Mouse (Mus musculus): ENCODE measurements around the gene U2surp. TPM values are rescaled to one million over a fixed set of nuclear protein-coding genes. Genes with fewer than 3 reads are reported as not detected.

The U2surp gene
- total RNA-seq (2021) = 10 to 100 TPM; 51.4 to 63.9 TPM
- 0.37 and 0.86 TPM in 2 replicates for polyA plus RNA-seq (2012; rRNA removed)
- long read RNA-seq, full-length matches to known transcripts = 15 of 19 reads
- long read RNA-seq, partial matches to known transcripts = 4 of 19 reads
- long read RNA-seq, other reads (novel, unspliced or antisense) = 0 of 19 reads

- DNase-seq = peak; percentile 98
Observed at GRCm38 (mm10) chr9:95511472-95512330, at the start of gene U2surp. Gene U2surp (minus strand): TSS chr9:95511996.

GRCm38 (mm10) chr9:95559936-95560735 lies 48.3 kb upstream of the U2surp start:
- peak; percentile 64 for DNase-seq

- DNase-seq = peak; percentile 75
Observed at GRCm38 (mm10) chr9:95559059-95559935, 47.5 kb upstream of the U2surp start, which contains the start of gene Paqr9. Gene Paqr9 (plus strand): TSS chr9:95559657.

GRCm38 (mm10) chr9:95558726-95559058 lies 46.9 kb upstream of the U2surp start:
- no peak for DNase-seq

DNA sequence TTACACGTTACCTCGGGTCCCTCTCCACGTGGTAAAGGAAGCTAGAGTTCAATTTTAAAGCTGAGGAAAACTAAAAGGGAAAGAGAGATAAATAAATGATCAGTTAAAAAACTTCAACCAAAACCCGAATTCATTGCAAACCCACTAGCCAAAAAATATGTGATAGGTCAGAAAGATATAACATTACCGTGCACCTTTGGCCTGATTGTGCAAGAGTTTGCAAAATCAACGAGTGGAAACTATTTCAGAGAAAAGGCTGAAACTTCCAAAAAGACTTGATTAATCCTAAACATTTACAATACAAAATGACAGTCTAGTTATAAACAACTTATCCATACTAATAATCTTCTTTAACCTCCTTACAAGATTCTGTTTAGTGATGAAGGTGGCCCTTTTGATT lies 45.9 kb upstream of the U2surp start:
- no peak for DNase-seq

DNA sequence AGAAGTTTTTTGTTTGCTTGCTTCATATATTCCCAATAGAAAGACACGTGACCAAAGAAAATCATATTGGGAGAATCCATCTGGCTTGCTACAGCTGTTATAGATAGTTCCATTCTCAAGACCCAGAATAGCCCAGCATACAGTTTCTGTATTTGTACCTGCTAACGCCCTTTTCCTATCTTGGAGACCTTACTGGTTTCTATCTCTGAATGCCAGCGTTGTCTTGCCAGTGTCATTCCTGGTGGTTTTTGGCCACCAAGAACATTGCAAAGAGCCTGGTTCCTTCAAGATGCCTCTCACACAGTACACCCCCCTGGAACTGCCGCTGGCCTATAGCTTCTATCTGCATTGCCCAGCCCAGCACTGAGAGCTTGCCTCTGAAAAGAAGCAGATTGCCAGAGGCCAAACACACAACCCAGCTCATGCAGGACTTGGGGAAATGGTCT lies 44.3 kb upstream of the U2surp start:
- no peak for DNase-seq

- DNase-seq = no peak
Observed at GRCm38 (mm10) chr9:95555233-95555740, 43.5 kb upstream of the U2surp start.

DNA sequence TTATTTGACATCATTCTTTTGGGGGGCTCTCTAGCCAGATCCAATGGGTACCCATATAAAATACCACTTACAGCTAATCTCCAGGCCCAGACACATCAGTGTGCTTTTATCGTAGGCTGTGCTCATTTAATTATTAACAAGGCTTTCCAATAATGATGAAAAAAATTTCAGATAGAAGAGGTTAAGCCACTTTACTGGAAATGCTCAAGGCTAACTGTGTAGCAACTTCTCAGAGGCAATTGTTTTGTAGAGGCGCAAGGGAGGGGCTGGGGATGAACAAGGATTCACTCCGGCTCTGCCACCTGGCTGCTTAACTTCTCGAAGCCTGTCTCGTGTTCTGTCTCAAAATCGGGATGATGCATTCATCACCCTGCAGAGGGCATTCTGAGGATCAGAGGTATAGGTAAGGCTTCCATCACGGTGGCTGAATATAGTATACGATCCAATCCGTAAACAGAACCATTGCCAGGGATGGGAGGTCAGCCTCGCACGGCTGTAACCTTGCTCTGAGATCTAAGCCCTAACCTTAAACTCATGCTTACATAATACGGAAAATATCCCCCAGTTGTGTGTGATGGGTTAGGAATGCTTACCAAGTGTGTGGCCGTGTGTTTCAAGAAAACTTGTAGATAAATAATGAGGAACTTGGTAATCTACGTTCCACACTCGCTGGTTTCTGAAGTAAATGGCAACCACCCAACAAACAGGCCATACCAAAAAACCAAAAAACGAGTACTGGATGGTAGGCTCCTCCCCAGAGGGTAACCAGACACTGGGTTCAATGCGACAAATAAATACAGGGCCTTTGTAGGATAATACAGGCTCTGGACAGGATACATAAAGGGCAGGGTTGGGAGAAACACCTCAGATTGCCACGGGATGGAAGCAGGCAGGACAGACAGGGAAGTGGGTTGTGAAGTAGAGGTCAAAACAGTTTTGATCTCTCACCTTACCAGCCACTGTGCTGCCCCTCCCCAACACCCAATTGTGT lies 42.7 kb upstream of the U2surp start:
- no peak for DNase-seq

- DNase-seq = no peak
Observed at GRCm38 (mm10) chr9:95552175-95552705, 40.4 kb upstream of the U2surp start.

DNA sequence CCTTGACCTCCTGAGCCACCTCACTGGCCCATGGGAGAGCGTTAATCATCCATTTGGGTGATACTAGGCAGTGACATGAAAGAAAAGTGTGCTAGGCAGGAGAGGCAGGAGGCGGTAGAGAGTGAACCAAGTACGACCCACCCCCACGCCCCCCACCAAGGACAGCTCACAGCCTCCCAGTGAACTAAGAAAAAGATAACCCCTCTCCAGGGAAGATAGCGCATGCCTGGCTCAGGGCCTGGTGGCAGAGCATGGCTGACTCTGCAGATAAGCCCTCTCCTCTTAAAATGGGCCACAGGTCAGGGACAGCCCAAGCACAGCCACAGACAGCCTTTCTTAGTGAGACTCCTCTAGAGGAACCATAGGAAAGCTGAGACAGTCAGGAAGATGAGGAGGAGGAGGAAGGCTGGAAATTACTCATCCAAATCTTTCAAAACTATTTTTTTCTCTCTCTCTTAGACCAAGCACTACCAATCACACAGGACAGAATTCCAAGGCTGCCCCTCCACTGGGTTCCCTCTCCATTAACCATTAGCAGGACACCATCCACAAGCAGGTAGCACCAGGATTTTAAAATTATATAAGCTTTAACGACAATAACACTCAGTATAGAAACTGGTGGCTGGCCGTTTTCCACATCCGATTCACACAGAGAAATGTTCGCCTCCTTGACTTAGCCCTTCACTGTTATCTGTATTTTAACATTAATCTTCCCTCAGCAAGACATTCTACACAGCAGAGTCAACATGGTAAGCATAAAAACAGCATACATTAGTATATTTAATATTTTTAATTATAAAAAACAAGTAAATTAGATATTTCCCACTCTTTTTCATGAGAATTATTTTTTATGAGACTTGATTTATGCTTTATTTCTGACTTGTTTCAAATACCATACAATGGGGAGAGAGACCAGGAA lies 39.3 kb upstream of the U2surp start:
- DNase-seq = no peak

DNA sequence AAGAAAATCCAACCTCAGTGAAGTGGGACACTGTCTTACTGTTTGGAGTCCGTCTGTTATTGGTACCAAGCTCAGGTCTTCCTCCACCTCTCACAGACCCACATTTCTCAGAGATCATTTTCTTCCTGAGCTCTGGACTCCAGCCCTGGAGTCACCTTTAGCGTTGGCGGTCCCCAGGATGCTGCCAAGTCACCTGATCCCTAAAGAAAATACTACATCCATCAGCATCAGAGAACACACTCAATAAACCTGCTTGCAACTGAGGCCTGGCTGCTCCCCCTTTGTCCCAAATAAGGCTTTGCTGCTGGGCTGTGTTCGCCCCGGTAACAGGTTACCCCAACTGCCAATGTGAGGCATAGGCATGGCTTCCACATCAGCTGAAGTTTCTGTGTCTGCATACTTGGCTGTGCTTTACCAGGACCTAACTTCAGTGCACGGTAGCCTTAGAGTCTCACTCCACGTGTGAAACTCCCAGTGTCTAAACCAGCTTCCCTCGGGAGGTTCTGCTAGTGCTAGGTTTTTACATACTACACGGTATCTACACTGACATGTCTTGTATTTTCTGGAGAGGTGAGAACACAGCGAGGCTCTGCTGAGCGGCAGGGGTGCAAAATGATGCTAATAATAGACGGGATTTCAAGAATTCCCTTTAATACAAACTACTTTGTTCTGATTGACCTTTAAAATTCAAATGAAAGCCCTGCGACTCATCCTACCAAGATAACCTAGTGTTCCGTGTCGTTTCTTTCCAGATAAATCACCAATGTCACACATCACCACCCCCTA lies 38.0 kb upstream of the U2surp start:
- DNase-seq = no peak

GRCm38 (mm10) chr9:95546679-95547078 lies 34.9 kb upstream of the U2surp start:
- peak; percentile 63 for DNase-seq

DNA sequence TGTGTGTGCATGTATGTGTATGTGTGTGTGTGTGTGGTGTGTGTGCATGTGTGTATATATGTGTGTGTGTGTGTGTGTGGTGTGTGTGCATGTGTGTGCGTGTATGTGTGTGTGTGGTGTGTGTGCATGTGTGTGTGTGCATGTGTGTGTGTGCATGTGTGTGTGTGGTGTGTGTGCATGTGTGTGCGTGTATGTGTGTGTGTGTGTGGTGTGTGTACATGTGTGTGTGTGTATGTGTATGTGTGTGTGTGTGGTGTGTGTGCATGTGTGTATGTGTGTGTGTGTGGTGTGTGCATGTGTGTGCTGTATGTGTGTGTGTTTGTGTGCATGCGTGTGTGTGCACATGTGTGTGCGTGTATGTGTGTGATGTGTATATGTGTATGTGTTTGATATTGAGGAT lies 32.8 kb upstream of the U2surp start:
- DNase-seq = no peak

- DNase-seq = no peak
Observed at GRCm38 (mm10) chr9:95542475-95542874, 30.7 kb upstream of the U2surp start.

DNA sequence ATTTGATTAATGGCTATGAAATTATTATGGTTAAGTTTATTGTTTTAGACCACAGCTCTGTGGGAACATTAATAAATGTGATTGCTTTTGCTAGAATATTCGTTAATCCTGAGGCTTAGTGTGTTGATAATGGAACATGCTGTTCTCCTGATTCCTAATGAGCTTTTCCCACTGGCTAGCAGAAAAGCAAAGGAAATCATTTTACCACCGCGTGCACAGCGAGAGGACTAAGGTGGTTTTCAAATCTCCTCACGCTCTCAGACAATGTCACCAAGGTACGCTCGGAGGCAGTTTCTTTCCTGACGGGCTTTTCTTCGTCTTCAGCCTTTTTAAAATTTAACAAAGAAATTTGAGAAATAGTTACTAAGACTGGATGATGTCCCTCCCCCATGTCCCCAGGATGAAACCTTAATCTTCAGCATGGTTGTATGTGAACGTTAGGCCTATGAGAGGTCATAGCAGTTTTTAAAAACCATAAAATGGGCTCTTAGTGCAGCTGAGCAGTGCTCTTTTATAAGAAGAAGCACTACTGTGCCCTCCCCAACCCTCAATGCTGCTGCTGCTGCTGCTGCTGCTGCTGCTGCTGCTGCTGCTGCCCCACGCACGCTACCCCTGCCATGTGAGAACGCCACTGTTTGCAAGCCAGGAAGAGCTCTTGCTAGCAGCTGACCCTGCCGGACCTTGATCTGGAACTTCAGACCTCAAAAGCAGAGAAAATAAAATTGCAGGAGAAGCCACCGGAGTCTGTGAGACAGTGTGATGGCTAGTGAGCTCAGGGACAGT lies 30.0 kb upstream of the U2surp start:
- no peak for DNase-seq

DNA sequence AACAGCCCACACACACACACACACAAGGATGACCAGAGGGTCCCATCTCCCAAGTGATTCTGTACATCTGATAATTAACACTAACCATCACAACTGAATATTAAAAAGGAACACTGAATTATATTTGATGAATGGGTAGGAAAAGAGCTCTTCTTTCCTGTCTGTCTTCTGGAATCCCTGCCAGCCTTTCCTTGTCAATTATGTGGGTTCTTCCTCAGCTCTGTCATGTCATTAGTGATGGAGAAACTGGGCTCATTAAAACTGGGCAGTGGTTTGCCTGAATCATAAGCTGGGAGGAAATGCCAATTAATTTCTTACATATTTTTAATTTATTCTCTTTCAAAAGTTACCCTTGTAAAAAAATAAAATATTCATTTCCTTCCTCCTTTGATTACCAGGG lies 29.4 kb upstream of the U2surp start:
- no peak for DNase-seq

GRCm38 (mm10) chr9:95540487-95540886 lies 28.7 kb upstream of the U2surp start:
- peak; percentile 65 for DNase-seq

Measured in adrenal gland, adult 2 months (tissue).